Mouse (Mus musculus): ENCODE results near the gene Kifc3.

GRCm38 (mm10) chr8:95056414-95056813 is 146.2 kb downstream of the Kifc3 start:
- no peak for TF ChIP-seq CTCF (IDR thresholded peaks at IDR 0.05; ENCODE audit: low read depth)
- TF ChIP-seq EP300 (IDR thresholded peaks at IDR 0.05; ENCODE audit: low read depth) = no peak

Measured in heart, postnatal 0 days (tissue).